Mouse (Mus musculus): ENCODE measurements at regions not wholly inside any gene's neighbourhood (a gene's known extent, or its start where the extent isn't known, plus 50 kb on each side); places are given as distances from the start of the nearest gene placed in this dataset.

DNA sequence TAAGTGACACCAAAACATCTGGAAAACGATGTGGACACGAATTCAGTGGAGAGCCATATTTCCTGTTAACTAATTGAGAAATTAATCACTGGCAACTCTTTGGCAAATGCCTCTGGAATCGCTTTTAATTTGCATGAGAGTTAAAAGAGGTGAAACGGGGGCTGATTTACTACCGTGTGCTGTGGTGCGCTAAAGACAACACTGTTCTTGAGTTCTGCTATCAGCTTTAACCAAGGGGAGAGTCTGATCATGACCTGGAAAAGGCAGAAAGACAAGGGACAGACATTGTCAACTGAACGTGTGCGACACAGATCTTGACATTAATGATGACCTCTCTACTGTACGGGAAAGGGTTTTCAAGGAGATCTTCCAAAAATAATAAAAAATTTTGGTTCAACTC lies 152.8 kb upstream of the Fat1 start:
- TF ChIP-seq CTCF (IDR thresholded peaks at IDR 0.05; ENCODE audit: borderline replicate concordance, insufficient read depth, low read depth, low read length), result no peak
- TF ChIP-seq POLR2A (IDR thresholded peaks at IDR 0.05; ENCODE audit: borderline replicate concordance, insufficient read depth, low read length), result no peak
